Mouse (Mus musculus) limb, embryonic 12.5 days (tissue): Measurements from ENCODE around the gene Myzap. TPM values are rescaled to one million over a fixed set of nuclear protein-coding genes. Genes with fewer than 3 reads are reported as not detected.

Experiments used
- ATAC-seq: fragments of 200-750 bp; cut with Nextera tagmentation; 2 replicates; pipeline ENCODE4 v1.8.0; 2017; ENCODE audit warnings: low read depth, moderate TSS enrichment; ENCODE audit not compliant: insufficient number of reproducible peaks, insufficient read depth, low FRiP score, low TSS enrichment
- H3K27ac ChIP-seq: fragments of 300-500 bp; sonication (generic); 2 replicates; pipeline ENCODE4 v1.5.1; 2016; ENCODE audit warnings: mild to moderate bottlenecking, moderate library complexity
- H3K27me3 ChIP-seq: fragments of 300-500 bp; sonication (generic); 2 replicates; pipeline ENCODE4 v1.6.1; 2016; ENCODE audit warnings: mild to moderate bottlenecking, moderate library complexity
- H3K36me3 ChIP-seq: fragments of 300-500 bp; sonication (generic); 2 replicates; pipeline ENCODE4 v1.6.1; 2016; ENCODE audit warnings: mild to moderate bottlenecking, moderate library complexity
- H3K4me1 ChIP-seq: fragments of 300-500 bp; sonication (generic); replicated peaks from 2 replicates; pipeline ENCODE4 v1.6.1; 2016
- H3K4me2 ChIP-seq: fragments of 300-500 bp; sonication (generic); 2 replicates; pipeline ENCODE4 v1.6.1; 2016; ENCODE audit warnings: mild to moderate bottlenecking, moderate library complexity
- H3K4me3 ChIP-seq: fragments of 300-500 bp; sonication (generic); replicated peaks from 2 replicates; pipeline ENCODE4 v1.5.1; 2016; ENCODE audit warnings: mild to moderate bottlenecking
- H3K9ac ChIP-seq: fragments of 300-500 bp; sonication (generic); replicated peaks from 2 replicates; pipeline ENCODE4 v1.6.1; 2016; ENCODE audit warnings: mild to moderate bottlenecking, moderate library complexity
- H3K9me3 ChIP-seq: fragments of 300-500 bp; sonication (generic); 2 replicates; pipeline ENCODE4 v1.6.1; 2016; ENCODE audit warnings: mild to moderate bottlenecking, moderate library complexity
- WGBS: fragments of 180-500 bp; shearing (Covaris S2); methylation state at CpG from one replicate; pipeline ENCODE4 v1.1.7; 2016; 5-methylcytosine and 5-hydroxymethylcytosine counted together
- polyA plus RNA-seq: library from polyadenylated mRNA; unstranded; fragments of >200 nt; fragmentation: Nextera tagmentation; extraction: Ambion mirVana; gene quantifications from 2 replicates; pipeline ENCODE4 v1.2.1, GENCODE M21; 2016

Myzap gene
- polyA plus RNA-seq, 1 experiment from 2014 or later: 10.0 TPM

- ATAC-seq: no peak
- H3K4me2 ChIP-seq: no peak overlapping the region
- WGBS: 63% methylated on average over 5 of the region's 5 CpGs
- 0 out of 2 replicates have a peak, but pooled peaks cover 11% of the 10 kb centered on the region for H3K27me3 ChIP-seq
- H3K9me3 ChIP-seq: no peaks in the 10 kb centered on the region
- no peaks in the 10 kb centered on the region for H3K36me3 ChIP-seq
- no peak overlapping the region for H3K4me3 ChIP-seq
- H3K4me1 ChIP-seq: peaks cover 13% of the 10 kb centered on the region
- H3K27ac ChIP-seq: no peak overlapping the region
- H3K9ac ChIP-seq: no peak overlapping the region
These were observed 49.9 kb downstream of the Myzap start for GRCm38 (mm10) chr9:71542292-71542691.

- Histone ChIP-seq H3K27me3 (0 out of 2 replicates have a peak, but pooled peaks cover 10% of the 10 kb centered on the region), H3K9me3 (no peaks in the 10 kb centered on the region), H3K4me1 (peaks cover 13% of the 10 kb centered on the region), H3K36me3 (no peaks in the 10 kb centered on the region), H3K9ac (no peak overlapping the region), H3K27ac (no peak overlapping the region), H3K4me2 (no peak overlapping the region), H3K4me3 (no peak overlapping the region)
- no peak for ATAC-seq
- 65% methylated on average over 3 of the region's 3 CpGs for WGBS
These were observed 51.4 kb downstream of the Myzap start for GRCm38 (mm10) chr9:71540739-71541138.

GRCm38 (mm10) chr9:71535730-71536129 is 56.4 kb downstream of the Myzap start:
- Histone ChIP-seq H3K4me1 (peaks cover 11% of the 10 kb centered on the region), H3K9ac (no peak overlapping the region), H3K36me3 (no peaks in the 10 kb centered on the region), H3K9me3 (no peaks in the 10 kb centered on the region), H3K4me2 (no peak overlapping the region), H3K27me3 (0 out of 2 replicates have a peak, but pooled peaks cover 13% of the 10 kb centered on the region), H3K27ac (no peak overlapping the region), H3K4me3 (no peak overlapping the region)
- no peak for ATAC-seq
- WGBS: 92% methylated on average over 5 of the region's 5 CpGs

DNA sequence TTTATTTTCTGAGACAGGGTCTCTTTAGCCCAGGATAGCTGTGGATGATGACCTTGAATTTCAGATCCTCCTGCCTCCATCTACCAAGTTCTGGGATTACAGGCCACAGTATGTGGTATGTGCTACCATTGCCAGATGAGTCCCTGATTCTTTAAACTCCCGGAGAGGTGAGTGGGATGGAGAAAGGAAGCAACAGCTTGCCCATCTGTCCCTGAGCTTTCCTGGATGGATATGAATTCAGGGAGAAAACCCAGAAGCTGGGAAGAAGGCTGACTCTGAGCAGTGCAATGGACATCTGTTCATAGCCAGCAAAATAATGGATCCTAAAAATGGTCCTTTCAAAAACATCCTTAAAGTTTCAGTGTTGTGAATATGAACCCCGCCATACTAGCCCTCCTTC is 57.1 kb downstream of the Myzap start:
- Histone ChIP-seq H3K27me3 (0 out of 2 replicates have a peak, but pooled peaks cover 13% of the 10 kb centered on the region), H3K4me2 (no peak overlapping the region), H3K4me1 (0 out of 2 replicates have a peak, but pooled peaks cover 5% of the 10 kb centered on the region), H3K9me3 (no peaks in the 10 kb centered on the region), H3K4me3 (no peak overlapping the region), H3K9ac (no peak overlapping the region), H3K36me3 (no peaks in the 10 kb centered on the region), H3K27ac (no peak overlapping the region)
- ATAC-seq: no peak
- WGBS: 91% methylated on average over 2 of the region's 2 CpGs

DNA sequence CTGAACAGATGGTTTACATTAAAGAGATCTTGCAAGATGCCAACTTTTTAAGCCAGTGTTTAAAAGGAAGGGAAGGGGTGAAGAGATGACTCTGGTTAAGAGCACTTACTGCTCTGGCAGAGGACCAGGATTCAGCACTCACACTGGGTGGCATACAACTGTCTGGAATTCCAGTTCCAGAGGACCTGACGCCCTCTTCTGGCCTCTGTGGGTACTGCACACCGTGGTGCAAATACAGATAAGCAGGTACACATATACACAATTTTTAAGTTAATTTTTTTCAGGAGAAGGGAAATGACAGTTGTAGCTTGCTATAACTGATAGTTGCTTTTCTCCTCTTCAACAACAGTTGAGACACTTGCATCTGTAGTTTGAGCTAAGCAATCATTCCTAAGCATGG is 62.2 kb downstream of the Myzap start:
- H3K4me3 ChIP-seq: no peak overlapping the region
- H3K36me3 ChIP-seq: no peaks in the 10 kb centered on the region
- H3K4me2 ChIP-seq: no peak overlapping the region
- 66% methylated on average over 2 of the region's 2 CpGs for WGBS
- no peaks in the 10 kb centered on the region for H3K9me3 ChIP-seq
- no peak overlapping the region for H3K27ac ChIP-seq
- peaks cover 16% of the 10 kb centered on the region; the same call in 1 of the 2 replicates for H3K27me3 ChIP-seq
- H3K9ac ChIP-seq: no peak overlapping the region
- ATAC-seq: no peak
- H3K4me1 ChIP-seq: peaks cover 13% of the 10 kb centered on the region

GRCm38 (mm10) chr9:71527438-71527837 is 64.7 kb downstream of the Myzap start:
- H3K27me3 ChIP-seq: peaks cover 38% of the 10 kb centered on the region
- no peaks in the 10 kb centered on the region for H3K36me3 ChIP-seq
- no peak for ATAC-seq
- peaks cover 18% of the 10 kb centered on the region for H3K4me1 ChIP-seq
- H3K9me3 ChIP-seq: no peaks in the 10 kb centered on the region
- WGBS: 9% methylated on average over 9 of the region's 9 CpGs
- no peak overlapping the region for H3K27ac ChIP-seq
- no peak overlapping the region for H3K4me3 ChIP-seq
- no peak overlapping the region for H3K9ac ChIP-seq
- H3K4me2 ChIP-seq: no peak overlapping the region

DNA sequence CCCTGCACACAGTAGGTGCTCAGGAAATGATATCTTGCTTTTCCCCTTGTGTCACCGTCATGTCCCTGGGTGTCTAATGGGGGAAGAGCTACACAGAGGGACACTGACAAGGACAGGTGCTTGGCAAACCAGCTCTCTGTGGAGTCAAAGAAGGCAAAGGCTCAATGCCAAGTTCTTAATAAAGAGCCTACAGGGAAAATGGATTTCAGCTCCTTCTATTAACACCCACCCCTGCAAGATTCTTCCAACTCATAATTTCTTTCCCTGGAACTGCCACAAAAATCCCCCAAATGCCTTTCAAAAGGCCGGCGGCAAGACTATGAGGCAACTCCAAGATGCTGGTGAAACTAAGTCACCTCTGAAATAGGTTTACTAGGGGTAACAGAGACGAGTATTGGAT is 68.3 kb downstream of the Myzap start:
- no peak for ATAC-seq
- no peak overlapping the region for H3K4me3 ChIP-seq
- no peak overlapping the region for H3K9ac ChIP-seq
- H3K9me3 ChIP-seq: no peaks in the 10 kb centered on the region
- 79% methylated on average over 4 of the region's 4 CpGs for WGBS
- H3K36me3 ChIP-seq: no peaks in the 10 kb centered on the region
- no peak overlapping the region for H3K4me2 ChIP-seq
- H3K27ac ChIP-seq: no peak overlapping the region
- H3K27me3 ChIP-seq: peaks cover 55% of the 10 kb centered on the region
- peaks cover 12% of the 10 kb centered on the region for H3K4me1 ChIP-seq

GRCm38 (mm10) chr9:71519836-71520235 is 72.3 kb downstream of the Myzap start:
- H3K9ac ChIP-seq: no peak overlapping the region
- no peak overlapping the region for H3K4me2 ChIP-seq
- H3K9me3 ChIP-seq: 0 out of 2 replicates have a peak, but pooled peaks cover 3% of the 10 kb centered on the region
- H3K27ac ChIP-seq: no peak overlapping the region
- H3K4me1 ChIP-seq: peaks cover 4% of the 10 kb centered on the region; the same call in 1 of the 2 replicates
- no peak for ATAC-seq
- WGBS: 61% methylated on average over 3 of the region's 3 CpGs
- no peaks in the 10 kb centered on the region for H3K36me3 ChIP-seq
- peaks cover 51% of the 10 kb centered on the region for H3K27me3 ChIP-seq
- H3K4me3 ChIP-seq: no peak overlapping the region

DNA sequence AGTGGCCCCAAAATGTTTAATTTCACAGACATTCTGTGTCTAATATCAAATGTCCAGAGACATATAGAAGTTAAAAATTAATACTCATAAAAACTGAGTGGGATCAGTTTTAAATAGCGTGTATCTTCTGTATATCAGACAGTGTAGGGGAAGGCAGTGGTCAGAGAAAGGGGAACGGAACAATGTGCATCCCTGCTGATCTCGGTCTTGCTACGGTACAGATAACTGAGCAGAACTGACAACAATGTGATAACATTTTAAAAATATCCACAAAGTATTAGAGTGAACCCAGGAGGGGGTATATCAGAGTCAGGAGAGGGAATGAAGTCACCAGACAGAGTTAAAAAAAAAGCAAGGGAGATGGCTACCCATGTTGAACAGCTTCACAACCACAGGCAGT is 74.7 kb downstream of the Myzap start:
- H3K4me2 ChIP-seq: no peak overlapping the region
- no peak overlapping the region for H3K27ac ChIP-seq
- no peak for ATAC-seq
- H3K36me3 ChIP-seq: no peaks in the 10 kb centered on the region
- WGBS: 94% methylated on average over 4 of the region's 4 CpGs
- H3K27me3 ChIP-seq: peaks cover 27% of the 10 kb centered on the region
- no peak overlapping the region for H3K9ac ChIP-seq
- H3K4me1 ChIP-seq: peaks cover 17% of the 10 kb centered on the region
- H3K4me3 ChIP-seq: no peak overlapping the region
- H3K9me3 ChIP-seq: peaks cover 3% of the 10 kb centered on the region; the same call in 1 of the 2 replicates

DNA sequence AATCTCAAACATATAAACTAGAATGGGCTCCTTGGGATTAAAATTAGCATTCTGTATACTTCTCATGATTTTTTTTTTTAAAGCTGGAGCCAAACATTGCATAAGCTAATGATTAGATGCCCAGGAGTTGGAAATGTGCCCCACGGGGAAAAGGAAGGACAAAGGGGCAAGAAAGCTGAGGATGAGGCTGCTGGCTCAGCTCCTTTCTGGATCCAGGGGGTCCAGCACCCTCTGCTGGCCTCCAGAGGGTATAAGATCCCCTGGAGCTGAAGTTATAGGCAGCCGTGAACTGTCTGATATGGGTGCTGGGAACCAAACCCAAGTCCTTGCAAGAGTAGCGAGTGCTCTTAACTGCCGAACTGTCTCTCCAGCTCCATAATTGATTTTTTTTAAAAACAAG is 76.3 kb downstream of the Myzap start:
- WGBS: 87% methylated on average over 4 of the region's 4 CpGs
- H3K9me3 ChIP-seq: peaks cover 3% of the 10 kb centered on the region; the same call in 1 of the 2 replicates
- no peak for ATAC-seq
- H3K27me3 ChIP-seq: peaks cover 31% of the 10 kb centered on the region
- no peak overlapping the region for H3K4me3 ChIP-seq
- no peak overlapping the region for H3K27ac ChIP-seq
- H3K4me1 ChIP-seq: peaks cover 25% of the 10 kb centered on the region
- no peak overlapping the region for H3K9ac ChIP-seq
- no peaks in the 10 kb centered on the region for H3K36me3 ChIP-seq
- no peak overlapping the region for H3K4me2 ChIP-seq

DNA sequence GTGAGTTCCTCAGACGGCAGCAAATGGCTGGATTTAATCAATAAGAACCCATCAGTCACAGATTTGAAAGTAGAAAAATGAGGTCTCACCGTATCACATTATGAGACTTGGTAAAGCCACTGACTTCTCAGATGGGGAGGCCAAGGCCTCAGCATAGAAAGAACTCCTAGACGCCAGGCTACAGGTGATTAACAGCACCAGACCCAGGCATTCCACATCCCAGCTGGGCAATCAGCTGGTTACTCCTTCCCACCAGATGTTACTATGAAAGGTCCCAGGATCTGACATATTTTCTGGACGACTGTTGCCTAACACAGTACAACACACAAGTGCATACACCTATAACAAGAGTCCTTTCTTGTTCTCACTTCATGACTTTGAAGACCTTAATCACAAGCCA is 78.6 kb downstream of the Myzap start:
- ATAC-seq: no peak
- Histone ChIP-seq H3K36me3 (no peaks in the 10 kb centered on the region), H3K27me3 (peaks cover 37% of the 10 kb centered on the region), H3K9me3 (peaks cover 3% of the 10 kb centered on the region; the same call in 1 of the 2 replicates), H3K4me3 (no peak overlapping the region), H3K27ac (no peak overlapping the region), H3K4me1 (peaks cover 25% of the 10 kb centered on the region), H3K4me2 (no peak overlapping the region), H3K9ac (no peak overlapping the region)
- WGBS: 22% methylated on average over 4 of the region's 4 CpGs

DNA sequence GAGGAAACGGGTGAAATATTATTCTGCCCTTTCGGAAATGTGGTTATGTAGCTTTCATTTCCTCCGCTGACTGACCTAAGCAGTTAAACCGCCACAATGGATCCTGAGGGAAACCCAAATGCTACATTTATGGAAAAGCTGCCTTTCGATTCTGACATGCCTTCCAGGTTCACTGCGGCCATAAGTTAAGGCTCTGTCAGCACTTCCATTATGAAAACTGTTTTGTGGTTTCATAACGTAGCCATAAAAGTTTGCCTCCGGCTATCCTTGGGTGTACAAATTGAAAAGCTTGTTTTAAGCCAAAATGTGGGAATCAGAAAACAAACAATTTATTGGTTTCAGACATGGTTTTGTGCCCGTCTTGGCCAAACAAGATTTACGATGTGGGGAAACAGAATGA is 79.3 kb downstream of the Myzap start:
- 0 out of 2 replicates have a peak overlapping the region, but pooled peaks have one; percentile 17 for H3K4me2 ChIP-seq
- no peak overlapping the region for H3K4me3 ChIP-seq
- 23% methylated on average over 10 of the region's 10 CpGs for WGBS
- H3K27me3 ChIP-seq: peaks cover 37% of the 10 kb centered on the region
- H3K36me3 ChIP-seq: no peaks in the 10 kb centered on the region
- peaks cover 25% of the 10 kb centered on the region for H3K4me1 ChIP-seq
- H3K9me3 ChIP-seq: peaks cover 3% of the 10 kb centered on the region; the same call in 1 of the 2 replicates
- no peak overlapping the region for H3K9ac ChIP-seq
- ATAC-seq: peak; percentile 38; the same call in 1 of the 2 replicates
- H3K27ac ChIP-seq: 0 out of 2 replicates have a peak overlapping the region, but pooled peaks have one; percentile 29
